Mouse (Mus musculus): ENCODE results near the gene Syngap1.

GRCm38 (mm10) chr17:26969257-26969656 is 28.2 kb downstream of the Syngap1 start:
- TF ChIP-seq CTCF (IDR thresholded peaks at IDR 0.05; ENCODE audit: control insufficient read depth, insufficient read depth, low read length) = no peak
- TF ChIP-seq POLR2A (IDR thresholded peaks at IDR 0.05; ENCODE audit: borderline replicate concordance, control insufficient read depth, low read depth, low read length) = no peak
